Mouse (Mus musculus): ENCODE results near the gene Srd5a1.

- TF ChIP-seq CTCF (IDR thresholded peaks at IDR 0.05; ENCODE audit: low read depth, low read length) (no peak), POLR2A (IDR thresholded peaks at IDR 0.05; ENCODE audit: borderline replicate concordance, low read depth, low read length) (no peak)
Measured at GRCm38 (mm10) chr13:69541776-69542175, 69.5 kb downstream of the Srd5a1 start.

All from bone marrow macrophage, adult 2 months (primary cell).